Mouse (Mus musculus): ENCODE results near the gene Ankdd1b. TPM values are rescaled to one million over a fixed set of nuclear protein-coding genes. Genes with fewer than 3 reads are reported as not detected.

The Ankdd1b gene
- polyA plus RNA-seq, 1 experiment from 2014 or later = not detected

DNA sequence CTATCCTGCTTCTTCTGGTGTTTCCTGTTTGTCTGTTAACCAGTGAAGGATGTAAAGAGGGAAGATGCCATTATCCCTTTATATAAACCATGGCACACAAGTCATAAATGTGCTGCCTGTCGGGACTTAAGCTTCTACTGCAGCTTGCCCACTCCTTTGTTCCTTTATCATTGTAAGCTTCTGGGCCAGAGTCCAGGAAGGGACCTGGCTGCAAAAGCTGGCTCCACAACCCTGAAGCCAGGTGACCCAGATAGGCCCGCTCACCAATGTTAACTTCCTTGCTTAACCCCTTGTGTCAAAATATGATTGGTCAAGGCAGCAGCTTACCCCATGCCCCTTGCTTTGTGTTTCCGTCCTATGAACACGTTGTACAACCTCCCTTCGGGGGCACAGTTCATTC lies 42.5 kb downstream of the Ankdd1b start:
- H3K36me3 ChIP-seq (replicated peaks; ENCODE audit: control insufficient read depth, insufficient read depth) = no peaks in the 10 kb centered on the region
- H3K4me3 ChIP-seq (replicated peaks; ENCODE audit: low read length) = no peak overlapping the region
- H3K27ac ChIP-seq = no peak overlapping the region
- H3K9ac ChIP-seq = no peak overlapping the region
- no peaks in the 10 kb centered on the region for H3K9me3 ChIP-seq (ENCODE audit: control insufficient read depth, low read length)
- WGBS = 79% methylated on average over 5 of the region's 5 CpGs
- no peaks in the 10 kb centered on the region for H3K27me3 ChIP-seq (ENCODE audit: control insufficient read depth, insufficient read depth, low read length)
- ATAC-seq (ENCODE audit: low FRiP score) (no peak), DNase-seq (ENCODE audit: low spot score) (no peak)
- H3K4me1 ChIP-seq (replicated peaks; ENCODE audit: control insufficient read depth, insufficient read depth, low read length) = no peaks in the 10 kb centered on the region
- no peak overlapping the region for H3K4me2 ChIP-seq (replicated peaks)

DNA sequence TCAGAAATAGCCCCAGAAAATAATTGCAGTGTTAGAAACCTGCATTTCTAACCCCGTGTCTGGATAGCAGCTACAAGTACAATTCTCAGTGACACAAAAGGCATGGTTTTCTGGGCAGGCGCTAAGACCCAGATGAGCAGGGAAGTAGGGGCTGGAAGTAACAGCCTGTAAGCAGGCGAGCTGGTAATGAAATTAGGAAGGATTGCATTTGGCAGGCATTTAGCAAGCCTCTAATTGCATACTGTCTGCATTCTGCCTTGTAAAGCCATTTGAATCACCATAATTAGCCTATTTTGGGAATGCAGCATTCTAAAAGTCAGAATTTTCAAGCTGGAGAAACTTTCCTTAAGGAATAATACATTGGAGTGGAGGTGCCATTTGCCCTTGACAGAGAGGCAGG lies 45.0 kb downstream of the Ankdd1b start:
- H3K4me3 ChIP-seq (replicated peaks; ENCODE audit: low read length) = no peak overlapping the region
- H3K4me2 ChIP-seq (replicated peaks) = no peak overlapping the region
- 61% methylated on average over 3 of the region's 3 CpGs for WGBS
- H3K9me3 ChIP-seq (ENCODE audit: control insufficient read depth, low read length) = no peaks in the 10 kb centered on the region
- no peaks in the 10 kb centered on the region for H3K4me1 ChIP-seq (replicated peaks; ENCODE audit: control insufficient read depth, insufficient read depth, low read length)
- ATAC-seq (ENCODE audit: low FRiP score) (no peak), DNase-seq (ENCODE audit: low spot score) (no peak)
- H3K36me3 ChIP-seq (replicated peaks; ENCODE audit: control insufficient read depth, insufficient read depth) = no peaks in the 10 kb centered on the region
- no peak overlapping the region; the same call in 1 of the 2 replicates for H3K27ac ChIP-seq
- no peaks in the 10 kb centered on the region for H3K27me3 ChIP-seq (ENCODE audit: control insufficient read depth, insufficient read depth, low read length)
- H3K9ac ChIP-seq = no peak overlapping the region

DNA sequence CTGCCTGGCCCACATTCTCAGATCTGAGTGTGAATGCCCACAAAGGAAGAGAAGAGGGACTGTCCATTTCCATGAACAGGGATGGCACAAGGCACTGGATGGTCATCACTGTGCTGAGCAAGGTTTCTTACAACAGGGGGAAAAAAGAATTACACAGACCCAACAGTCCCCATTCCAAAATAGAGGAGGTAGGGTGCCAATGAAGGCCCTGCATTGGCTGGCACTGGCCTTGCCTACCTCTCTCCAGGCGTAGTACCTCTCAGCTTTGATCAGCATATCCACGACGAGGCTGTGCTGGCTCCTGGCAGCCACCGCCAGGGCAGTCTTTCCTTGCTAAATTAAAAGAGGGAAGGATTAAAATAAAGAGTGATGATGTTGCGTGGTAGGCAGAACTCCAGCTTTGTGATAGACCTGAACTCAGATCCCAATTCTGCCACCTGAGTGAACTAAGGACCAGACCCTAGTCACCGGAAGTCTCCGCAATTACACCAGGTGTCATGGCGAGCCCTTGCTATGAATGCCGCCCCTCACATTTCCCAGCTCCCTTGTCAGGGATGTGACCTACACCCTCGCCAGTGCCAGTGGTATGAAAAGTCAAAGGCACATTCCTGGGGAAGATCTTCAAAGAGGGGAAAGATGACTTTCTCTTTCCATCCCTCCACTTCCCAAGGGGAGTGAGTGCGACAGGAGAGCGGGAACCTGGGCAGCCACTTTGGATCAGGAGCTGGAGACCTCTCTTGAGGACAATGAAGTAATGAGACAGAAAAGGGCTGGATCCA lies 46.3 kb downstream of the Ankdd1b start:
- Histone ChIP-seq H3K4me1 (replicated peaks; ENCODE audit: control insufficient read depth, insufficient read depth, low read length) (no peaks in the 10 kb centered on the region), H3K4me2 (replicated peaks) (no peak overlapping the region), H3K4me3 (replicated peaks; ENCODE audit: low read length) (no peak overlapping the region), H3K36me3 (replicated peaks; ENCODE audit: control insufficient read depth, insufficient read depth) (no peaks in the 10 kb centered on the region), H3K9ac (no peak overlapping the region), H3K27me3 (ENCODE audit: control insufficient read depth, insufficient read depth, low read length) (no peaks in the 10 kb centered on the region), H3K9me3 (ENCODE audit: control insufficient read depth, low read length) (no peaks in the 10 kb centered on the region), H3K27ac (no peak overlapping the region)
- 93% methylated on average over 12 of the region's 12 CpGs for WGBS
- no peak for ATAC-seq (ENCODE audit: low FRiP score)
- DNase-seq (ENCODE audit: low spot score) = no peak

DNA sequence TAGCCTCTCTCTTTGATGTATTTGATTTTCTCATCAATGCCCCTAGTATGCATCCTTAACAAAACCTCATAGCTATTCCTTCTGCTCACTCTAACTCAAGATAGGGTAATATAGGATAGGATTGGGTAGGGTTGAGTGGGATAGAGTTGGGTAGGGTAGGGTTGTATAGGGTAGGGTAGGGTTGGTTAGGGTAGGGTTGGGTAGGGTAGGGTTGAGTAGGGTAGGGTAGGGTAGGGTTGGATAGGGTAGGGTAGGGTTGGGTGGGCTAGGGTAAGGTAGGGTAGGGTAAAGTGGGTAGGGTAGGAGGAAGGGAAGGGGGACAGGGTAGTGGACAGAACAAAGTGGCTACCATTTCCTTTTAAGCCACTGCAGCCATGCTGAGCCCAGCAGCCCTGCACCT lies 49.8 kb downstream of the Ankdd1b start:
- H3K27ac ChIP-seq = no peak overlapping the region
- peaks cover 21% of the 10 kb centered on the region for H3K36me3 ChIP-seq (replicated peaks; ENCODE audit: control insufficient read depth, insufficient read depth)
- H3K4me1 ChIP-seq (replicated peaks; ENCODE audit: control insufficient read depth, insufficient read depth, low read length) = no peaks in the 10 kb centered on the region
- H3K27me3 ChIP-seq (ENCODE audit: control insufficient read depth, insufficient read depth, low read length) = no peaks in the 10 kb centered on the region
- H3K9me3 ChIP-seq (ENCODE audit: control insufficient read depth, low read length) = no peaks in the 10 kb centered on the region
- no peak for DNase-seq (ENCODE audit: low spot score)
- H3K4me3 ChIP-seq (replicated peaks; ENCODE audit: low read length) = no peak overlapping the region
- no peak for ATAC-seq (ENCODE audit: low FRiP score)
- H3K9ac ChIP-seq = no peak overlapping the region
- no peak overlapping the region for H3K4me2 ChIP-seq (replicated peaks)

DNA sequence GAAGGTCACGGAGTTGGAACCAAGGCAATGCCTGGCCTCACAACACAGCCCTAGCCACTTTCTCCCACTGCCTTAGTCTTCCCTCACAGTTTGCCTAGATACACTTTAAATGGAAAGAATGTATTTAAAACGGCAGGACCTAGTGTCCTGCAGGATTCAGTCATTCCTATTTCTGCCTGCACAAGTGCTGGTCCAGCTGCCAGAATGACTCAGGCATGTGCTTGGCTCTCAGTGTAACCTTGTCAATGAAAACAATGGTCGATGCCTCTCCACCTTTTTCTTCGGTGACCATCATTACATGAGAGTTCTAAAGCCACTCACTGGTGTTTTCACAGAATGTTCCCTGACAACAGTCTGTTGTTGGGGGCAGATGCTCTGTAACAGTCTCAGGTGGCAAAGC lies 52.5 kb downstream of the Ankdd1b start:
- Histone ChIP-seq H3K9me3 (ENCODE audit: control insufficient read depth, low read length) (no peaks in the 10 kb centered on the region), H3K9ac (no peak overlapping the region), H3K4me2 (replicated peaks) (no peak overlapping the region), H3K4me1 (replicated peaks; ENCODE audit: control insufficient read depth, insufficient read depth, low read length) (no peaks in the 10 kb centered on the region), H3K27me3 (ENCODE audit: control insufficient read depth, insufficient read depth, low read length) (no peaks in the 10 kb centered on the region), H3K27ac (no peak overlapping the region), H3K4me3 (replicated peaks; ENCODE audit: low read length) (no peak overlapping the region), H3K36me3 (replicated peaks; ENCODE audit: control insufficient read depth, insufficient read depth) (peaks cover 48% of the 10 kb centered on the region)
- no peak for DNase-seq (ENCODE audit: low spot score)
- no peak for ATAC-seq (ENCODE audit: low FRiP score)
- WGBS = 91% methylated on average over 4 of the region's 4 CpGs

DNA sequence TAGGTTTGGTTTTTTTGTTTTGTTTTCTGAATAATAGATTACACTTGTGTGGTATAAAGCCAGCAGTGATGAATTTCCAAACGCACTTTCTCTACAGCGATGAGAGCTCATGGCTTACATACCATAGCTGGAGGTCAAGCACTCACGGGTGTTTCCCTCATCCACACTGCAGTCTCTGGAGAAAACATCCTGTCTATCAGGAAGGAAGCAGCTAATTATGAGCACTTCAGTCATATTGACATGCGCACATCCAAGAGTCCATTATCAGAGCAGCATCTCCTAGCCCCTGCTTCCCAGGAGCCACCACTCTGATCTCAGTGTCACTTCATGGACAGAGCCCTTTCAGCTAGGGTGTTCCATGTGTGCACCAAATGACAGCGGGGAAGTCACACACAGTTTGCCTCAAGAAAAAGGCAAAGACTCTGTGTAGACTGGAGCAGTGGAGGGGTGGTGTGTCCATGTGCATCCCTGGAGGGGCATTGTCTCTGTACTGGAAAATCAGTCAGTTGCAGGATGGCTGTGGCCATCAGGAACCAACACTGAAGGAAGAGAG lies 53.7 kb downstream of the Ankdd1b start:
- no peak overlapping the region for H3K4me2 ChIP-seq (replicated peaks)
- no peaks in the 10 kb centered on the region for H3K4me1 ChIP-seq (replicated peaks; ENCODE audit: control insufficient read depth, insufficient read depth, low read length)
- no peaks in the 10 kb centered on the region for H3K9me3 ChIP-seq (ENCODE audit: control insufficient read depth, low read length)
- no peak for DNase-seq (ENCODE audit: low spot score)
- WGBS = 79% methylated on average over 5 of the region's 5 CpGs
- no peak for ATAC-seq (ENCODE audit: low FRiP score)
- no peak overlapping the region for H3K27ac ChIP-seq
- peaks cover 58% of the 10 kb centered on the region for H3K36me3 ChIP-seq (replicated peaks; ENCODE audit: control insufficient read depth, insufficient read depth)
- H3K4me3 ChIP-seq (replicated peaks; ENCODE audit: low read length) = no peak overlapping the region
- no peaks in the 10 kb centered on the region for H3K27me3 ChIP-seq (ENCODE audit: control insufficient read depth, insufficient read depth, low read length)
- no peak overlapping the region for H3K9ac ChIP-seq

DNA sequence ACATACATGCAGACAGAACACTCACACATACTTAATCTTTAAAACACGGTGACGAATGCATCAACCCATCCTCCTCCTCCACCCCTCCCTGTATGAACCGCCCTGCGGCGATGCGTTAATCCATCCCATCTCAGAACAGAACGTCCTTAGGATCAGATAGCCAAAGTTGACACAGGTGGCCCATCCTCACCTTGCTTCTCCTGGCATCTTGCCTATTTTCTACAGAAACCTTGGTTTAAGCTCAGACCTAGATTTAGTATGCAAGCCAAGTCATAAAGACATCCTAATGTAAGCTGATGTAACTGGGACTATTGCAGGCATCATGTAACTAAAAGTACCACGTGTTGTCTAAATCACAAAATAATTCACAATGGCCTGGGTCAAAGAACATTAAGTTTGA lies 54.6 kb downstream of the Ankdd1b start:
- no peak overlapping the region for H3K9ac ChIP-seq
- no peak for ATAC-seq (ENCODE audit: low FRiP score)
- H3K4me3 ChIP-seq (replicated peaks; ENCODE audit: low read length) = no peak overlapping the region
- no peak for DNase-seq (ENCODE audit: low spot score)
- peaks cover 63% of the 10 kb centered on the region for H3K36me3 ChIP-seq (replicated peaks; ENCODE audit: control insufficient read depth, insufficient read depth)
- no peak overlapping the region for H3K4me2 ChIP-seq (replicated peaks)
- 97% methylated on average over 8 of the region's 8 CpGs for WGBS
- H3K27me3 ChIP-seq (ENCODE audit: control insufficient read depth, insufficient read depth, low read length) = no peaks in the 10 kb centered on the region
- no peaks in the 10 kb centered on the region for H3K4me1 ChIP-seq (replicated peaks; ENCODE audit: control insufficient read depth, insufficient read depth, low read length)
- H3K27ac ChIP-seq = no peak overlapping the region
- H3K9me3 ChIP-seq (ENCODE audit: control insufficient read depth, low read length) = no peaks in the 10 kb centered on the region

DNA sequence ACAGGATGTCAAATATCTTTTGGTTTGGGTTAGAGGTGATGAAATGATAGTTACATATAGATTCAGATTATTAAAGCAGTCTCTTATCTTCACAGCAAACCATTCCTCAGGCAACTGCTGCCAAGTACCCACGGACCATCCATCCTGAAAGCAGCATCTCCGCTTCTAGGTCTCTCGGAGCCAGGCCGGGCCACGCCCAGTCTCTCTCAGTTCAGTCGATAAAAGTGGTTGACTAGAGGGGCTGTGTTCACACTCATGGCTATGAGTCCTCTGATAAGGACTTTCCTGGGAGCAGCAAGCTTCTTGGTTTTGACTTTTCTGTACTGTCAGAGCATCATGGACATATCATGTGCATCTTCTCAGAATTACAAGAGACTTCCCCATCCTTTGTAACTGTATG lies 56.6 kb downstream of the Ankdd1b start:
- H3K4me2 ChIP-seq (replicated peaks) = no peak overlapping the region
- no peak overlapping the region for H3K9ac ChIP-seq
- H3K27ac ChIP-seq = no peak overlapping the region
- DNase-seq (ENCODE audit: low spot score) (no peak), ATAC-seq (ENCODE audit: low FRiP score) (no peak)
- WGBS = 92% methylated on average over 6 of the region's 6 CpGs
- peaks cover 78% of the 10 kb centered on the region for H3K36me3 ChIP-seq (replicated peaks; ENCODE audit: control insufficient read depth, insufficient read depth)
- H3K27me3 ChIP-seq (ENCODE audit: control insufficient read depth, insufficient read depth, low read length) = no peaks in the 10 kb centered on the region
- no peak overlapping the region for H3K4me3 ChIP-seq (replicated peaks; ENCODE audit: low read length)
- no peaks in the 10 kb centered on the region for H3K9me3 ChIP-seq (ENCODE audit: control insufficient read depth, low read length)
- H3K4me1 ChIP-seq (replicated peaks; ENCODE audit: control insufficient read depth, insufficient read depth, low read length) = no peaks in the 10 kb centered on the region

DNA sequence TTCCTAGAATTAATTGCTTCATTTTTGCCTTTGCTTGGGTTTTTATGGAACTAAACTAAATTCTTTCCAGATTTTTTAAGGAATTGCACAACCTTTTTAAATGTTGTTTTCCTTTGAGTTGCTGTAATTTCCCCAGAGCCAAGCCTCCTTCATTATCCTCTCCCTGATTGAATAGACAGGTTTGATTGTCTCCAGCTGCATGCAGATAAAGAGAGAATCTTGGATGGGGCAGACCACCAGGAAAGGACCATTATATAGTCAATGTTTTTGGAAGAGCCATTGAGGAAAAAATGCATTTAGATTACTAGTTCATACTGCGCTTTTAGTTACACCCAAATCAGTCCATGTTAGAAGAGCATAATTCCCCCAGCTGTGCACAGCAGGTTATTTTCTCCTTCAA lies 62.2 kb downstream of the Ankdd1b start:
- no peak for ATAC-seq (ENCODE audit: low FRiP score)
- 87% methylated on average over 1 of the region's 1 CpGs for WGBS
- Histone ChIP-seq H3K4me3 (replicated peaks; ENCODE audit: low read length) (no peak overlapping the region), H3K27me3 (ENCODE audit: control insufficient read depth, insufficient read depth, low read length) (no peaks in the 10 kb centered on the region), H3K4me1 (replicated peaks; ENCODE audit: control insufficient read depth, insufficient read depth, low read length) (no peaks in the 10 kb centered on the region), H3K27ac (no peak overlapping the region), H3K9ac (no peak overlapping the region), H3K36me3 (replicated peaks; ENCODE audit: control insufficient read depth, insufficient read depth) (peaks cover 70% of the 10 kb centered on the region), H3K9me3 (ENCODE audit: control insufficient read depth, low read length) (no peaks in the 10 kb centered on the region), H3K4me2 (replicated peaks) (no peak overlapping the region)
- no peak for DNase-seq (ENCODE audit: low spot score)

All from hindbrain, embryonic 14.5 days (tissue).